Mouse (Mus musculus): ENCODE data around the gene Ap4b1. TPM values are rescaled to one million over a fixed set of nuclear protein-coding genes. Genes with fewer than 3 reads are reported as not detected.

Gene Ap4b1
- polyA plus RNA-seq, 1 experiment: 14.8 TPM

DNA sequence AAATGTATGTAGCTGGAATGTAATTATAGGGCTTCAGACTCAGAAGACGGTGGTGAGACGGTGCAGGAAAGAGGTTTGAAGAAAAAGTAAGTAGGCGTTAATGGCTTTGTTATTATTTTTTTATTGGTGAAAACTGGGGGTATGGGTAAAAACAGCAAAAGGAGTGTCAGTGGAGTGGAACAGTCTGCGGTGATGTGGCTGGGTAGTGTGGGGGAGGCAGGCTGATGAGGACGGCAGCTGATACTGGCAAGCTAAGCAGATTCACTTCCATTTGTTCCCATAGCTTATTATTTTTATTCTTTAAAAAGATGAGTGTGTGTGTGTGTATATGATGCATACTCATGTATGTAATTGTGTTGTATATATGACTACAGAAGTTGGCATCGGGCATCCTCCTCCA is 42.2 kb downstream of the Ap4b1 start:
- no peaks in the 10 kb centered on the region for H3K4me1 ChIP-seq (ENCODE audit: control insufficient read depth, insufficient read depth, low read length)
- H3K4me3 ChIP-seq (ENCODE audit: insufficient read depth, low read length): no peak overlapping the region
- H3K27ac ChIP-seq (ENCODE audit: insufficient read depth, low read length): no peak overlapping the region
- TF ChIP-seq POLR2A (IDR thresholded peaks at IDR 0.05; ENCODE audit: extremely low read depth, insufficient read depth, low read length) (no peak), CTCF (IDR thresholded peaks at IDR 0.05; ENCODE audit: extremely low read depth, insufficient read depth, low read length) (no peak)

DNA sequence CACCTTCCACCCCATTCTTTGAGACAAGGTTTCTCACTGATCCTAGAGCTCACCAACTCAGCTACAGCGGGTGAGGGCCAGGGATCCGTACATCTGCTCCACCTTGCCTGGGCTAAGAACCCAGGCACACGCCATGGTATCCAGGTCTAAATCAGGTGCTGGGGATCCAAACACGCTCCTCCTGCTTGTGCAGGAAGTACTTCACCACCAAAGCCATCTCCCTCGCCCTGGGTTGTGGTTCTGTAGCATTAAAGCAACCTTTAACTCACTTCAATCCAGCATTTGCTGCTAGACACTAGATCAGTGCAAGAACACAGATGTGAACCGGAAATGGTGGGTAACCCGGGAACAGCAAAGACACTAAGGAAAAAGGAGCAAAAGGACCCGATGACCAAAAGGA is 42.6 kb downstream of the Ap4b1 start:
- no peak for TF ChIP-seq CTCF (IDR thresholded peaks at IDR 0.05; ENCODE audit: extremely low read depth, insufficient read depth, low read length)
- H3K4me3 ChIP-seq (ENCODE audit: insufficient read depth, low read length): no peak overlapping the region
- H3K27ac ChIP-seq (ENCODE audit: insufficient read depth, low read length): no peak overlapping the region
- no peaks in the 10 kb centered on the region for H3K4me1 ChIP-seq (ENCODE audit: control insufficient read depth, insufficient read depth, low read length)

DNA sequence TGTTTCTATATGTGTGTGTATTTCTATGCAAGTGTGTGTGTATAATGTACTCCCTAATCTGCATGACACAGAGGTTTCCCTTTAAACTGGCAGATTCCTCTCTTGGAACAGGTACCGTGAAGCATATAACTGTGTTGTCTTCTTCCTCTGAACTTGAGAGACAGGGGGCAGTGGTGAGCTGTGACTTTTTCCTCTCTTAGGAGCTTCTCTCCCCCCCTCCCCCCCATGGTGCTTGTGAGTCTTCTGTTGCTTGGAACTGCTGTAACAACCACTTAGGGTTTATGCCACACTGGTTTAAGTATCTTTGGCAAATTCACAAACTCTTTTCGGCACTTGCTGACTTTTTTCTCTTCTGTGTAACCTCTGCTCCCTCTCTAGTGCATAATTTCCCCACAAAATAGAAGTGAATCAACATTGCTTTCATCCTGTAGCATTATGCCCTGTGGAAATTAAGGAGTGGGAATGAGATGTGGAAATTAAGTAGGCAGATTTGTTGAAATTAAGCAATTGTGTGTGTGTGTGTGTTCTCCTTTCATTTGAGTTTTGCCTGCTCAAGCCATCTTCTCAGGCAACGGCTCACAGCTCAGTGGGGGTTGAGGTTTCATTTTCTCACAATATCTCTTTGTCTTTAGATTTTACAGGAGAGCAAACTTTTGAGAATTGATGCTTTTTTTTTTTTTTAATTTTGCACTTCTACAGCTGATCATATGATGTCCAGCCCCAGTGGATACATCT is 43.4 kb downstream of the Ap4b1 start:
- H3K27ac ChIP-seq (ENCODE audit: insufficient read depth, low read length): no peak overlapping the region
- H3K4me3 ChIP-seq (ENCODE audit: insufficient read depth, low read length): no peak overlapping the region
- no peaks in the 10 kb centered on the region for H3K4me1 ChIP-seq (ENCODE audit: control insufficient read depth, insufficient read depth, low read length)
- TF ChIP-seq POLR2A (IDR thresholded peaks at IDR 0.05; ENCODE audit: extremely low read depth, insufficient read depth, low read length) (no peak), CTCF (IDR thresholded peaks at IDR 0.05; ENCODE audit: extremely low read depth, insufficient read depth, low read length) (peak; percentile 20; the same call in 1 of the 2 replicates)

DNA sequence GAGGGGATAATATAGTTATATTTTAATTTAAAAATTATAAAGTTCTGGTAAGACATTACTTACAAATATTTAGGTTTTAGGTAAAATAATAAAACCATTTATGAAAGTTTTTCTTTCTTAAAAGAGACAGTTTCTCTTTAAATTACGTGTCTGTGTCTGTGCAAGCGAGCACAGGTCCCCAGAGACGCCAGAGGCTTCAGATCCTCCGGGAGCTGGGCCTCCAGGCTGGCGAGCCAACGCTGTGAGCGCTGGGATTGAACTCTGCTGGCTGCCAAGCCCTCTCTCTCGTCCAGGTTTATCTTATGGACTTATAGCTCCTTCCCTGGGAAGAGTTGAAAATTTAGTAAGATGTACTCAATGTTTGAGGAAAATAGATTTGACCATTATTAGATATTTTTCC is 44.5 kb downstream of the Ap4b1 start:
- H3K4me1 ChIP-seq (ENCODE audit: control insufficient read depth, insufficient read depth, low read length): no peaks in the 10 kb centered on the region
- no peak overlapping the region for H3K4me3 ChIP-seq (ENCODE audit: insufficient read depth, low read length)
- TF ChIP-seq CTCF (IDR thresholded peaks at IDR 0.05; ENCODE audit: extremely low read depth, insufficient read depth, low read length) (no peak), POLR2A (IDR thresholded peaks at IDR 0.05; ENCODE audit: extremely low read depth, insufficient read depth, low read length) (no peak)
- no peak overlapping the region for H3K27ac ChIP-seq (ENCODE audit: insufficient read depth, low read length)

DNA sequence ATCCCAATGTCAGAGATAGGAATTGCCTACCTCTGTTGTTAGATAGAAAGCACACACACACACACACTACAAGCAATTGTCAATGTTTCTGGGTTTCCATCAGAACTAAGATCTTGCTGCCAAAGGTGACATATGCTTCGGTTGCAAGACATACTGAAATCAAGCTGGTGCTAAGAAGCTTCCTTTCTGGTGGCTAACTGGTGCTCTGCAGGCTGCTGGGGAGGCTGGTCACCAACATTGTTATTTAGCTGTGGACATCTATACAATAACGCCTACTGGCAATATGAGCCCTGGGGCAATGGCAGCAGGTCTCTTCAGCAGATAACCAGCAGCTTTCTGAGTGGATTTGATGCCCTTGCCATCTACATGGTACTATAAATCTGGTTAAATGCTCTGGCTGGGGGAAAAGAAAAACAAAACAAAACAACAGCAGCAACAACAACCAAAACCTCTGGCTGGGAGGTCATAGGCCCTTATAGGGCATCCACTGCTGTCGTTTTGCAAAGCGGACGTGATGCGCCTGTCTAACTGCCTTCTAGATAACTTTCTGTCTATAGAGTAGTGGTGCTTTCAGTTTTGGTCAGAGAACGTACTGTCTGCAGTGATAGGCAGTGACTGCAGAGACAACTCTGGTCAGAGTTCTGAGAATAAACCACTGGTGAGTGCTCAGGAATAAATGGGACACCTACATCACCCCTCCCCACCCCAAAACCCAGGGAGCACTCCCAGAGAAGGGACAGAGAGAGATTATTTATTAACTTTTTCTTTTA is 47.9 kb downstream of the Ap4b1 start:
- no peaks in the 10 kb centered on the region; the same call in 1 of the 2 replicates for H3K4me1 ChIP-seq (ENCODE audit: control insufficient read depth, insufficient read depth, low read length)
- no peak overlapping the region for H3K27ac ChIP-seq (ENCODE audit: insufficient read depth, low read length)
- TF ChIP-seq POLR2A (IDR thresholded peaks at IDR 0.05; ENCODE audit: extremely low read depth, insufficient read depth, low read length): no peak
- TF ChIP-seq CTCF (IDR thresholded peaks at IDR 0.05; ENCODE audit: extremely low read depth, insufficient read depth, low read length): no peak
- no peak overlapping the region for H3K4me3 ChIP-seq (ENCODE audit: insufficient read depth, low read length)

DNA sequence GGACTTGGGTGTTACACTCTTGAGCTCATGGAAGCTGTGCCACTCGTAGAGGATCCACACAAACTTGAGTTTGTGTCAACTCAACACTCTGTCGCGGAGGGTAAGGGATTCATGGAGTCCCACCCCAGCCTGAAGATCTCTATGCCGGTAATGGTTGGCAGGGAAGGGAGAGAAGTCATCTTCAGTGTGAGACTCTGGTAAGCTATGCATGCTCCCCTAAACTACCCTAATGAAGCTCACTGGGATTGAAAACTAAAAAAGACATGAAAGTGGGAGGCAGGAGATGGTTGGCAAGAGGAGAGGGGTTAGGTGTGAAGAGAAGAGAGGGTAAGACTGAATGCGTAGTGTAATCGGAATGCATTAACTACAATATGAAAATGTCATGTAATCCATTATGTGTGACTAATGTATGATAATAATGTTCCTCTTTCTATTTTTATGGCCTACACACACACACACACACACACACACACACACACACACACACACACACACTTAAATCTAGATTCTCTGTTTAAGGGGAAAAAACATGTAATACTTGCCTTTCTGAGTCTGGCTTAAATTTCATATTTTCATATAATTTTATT is 48.8 kb downstream of the Ap4b1 start:
- Histone ChIP-seq H3K27ac (ENCODE audit: insufficient read depth, low read length) (no peak overlapping the region), H3K4me3 (ENCODE audit: insufficient read depth, low read length) (no peak overlapping the region), H3K4me1 (ENCODE audit: control insufficient read depth, insufficient read depth, low read length) (no peaks in the 10 kb centered on the region; the same call in 1 of the 2 replicates)
- TF ChIP-seq POLR2A (IDR thresholded peaks at IDR 0.05; ENCODE audit: extremely low read depth, insufficient read depth, low read length) (no peak), CTCF (IDR thresholded peaks at IDR 0.05; ENCODE audit: extremely low read depth, insufficient read depth, low read length) (no peak)

DNA sequence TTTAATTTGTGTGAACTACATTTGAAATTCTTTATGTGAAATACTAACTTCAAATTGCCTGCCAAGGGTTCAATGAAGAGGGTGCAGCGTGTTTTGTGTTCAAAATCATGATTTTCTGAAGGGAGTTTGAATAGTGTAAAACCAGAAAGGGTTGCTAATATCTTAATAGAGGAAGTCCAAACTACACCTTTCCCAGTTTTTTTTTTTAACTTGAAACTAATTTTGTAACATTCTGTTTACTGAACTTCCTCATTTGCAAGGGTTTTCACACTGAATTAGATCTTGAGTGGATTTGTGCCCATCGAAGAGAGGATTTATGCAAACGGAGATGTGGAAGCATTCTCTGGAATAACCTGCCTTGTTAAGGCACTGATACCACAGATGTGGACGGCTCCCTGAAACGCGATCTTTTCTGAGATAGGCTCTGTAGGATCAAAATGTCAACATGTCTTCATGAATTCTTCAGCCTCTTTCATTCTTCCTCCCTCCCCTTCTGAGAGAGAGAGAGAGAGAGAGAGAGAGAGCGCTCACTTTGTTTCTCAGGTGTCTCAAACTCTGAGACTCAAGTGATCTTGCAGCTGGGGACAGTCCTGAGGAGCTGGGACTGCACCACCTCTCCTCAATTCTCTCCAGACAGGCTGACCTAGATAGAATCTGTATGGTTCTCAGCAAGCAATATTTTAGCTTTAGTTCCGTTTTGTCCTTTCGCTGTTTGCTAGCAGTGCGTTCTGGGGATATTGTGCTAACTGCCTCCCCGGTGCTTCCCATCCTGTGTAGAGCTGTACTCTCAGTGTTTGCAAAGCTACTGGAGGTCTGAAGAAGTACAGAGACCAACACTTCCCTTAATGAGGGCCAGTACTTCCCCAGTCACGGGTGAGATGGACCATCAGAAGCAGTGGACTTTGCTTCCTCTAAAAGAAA is 49.8 kb downstream of the Ap4b1 start, which contains the start of gene Ptpn22:
Ptpn22 (plus strand) TSS at position 915 of the 921 bp plus-strand sequence.
- no peak within 1 kb of the TSS for H3K27ac ChIP-seq (ENCODE audit: insufficient read depth, low read length)

DNA sequence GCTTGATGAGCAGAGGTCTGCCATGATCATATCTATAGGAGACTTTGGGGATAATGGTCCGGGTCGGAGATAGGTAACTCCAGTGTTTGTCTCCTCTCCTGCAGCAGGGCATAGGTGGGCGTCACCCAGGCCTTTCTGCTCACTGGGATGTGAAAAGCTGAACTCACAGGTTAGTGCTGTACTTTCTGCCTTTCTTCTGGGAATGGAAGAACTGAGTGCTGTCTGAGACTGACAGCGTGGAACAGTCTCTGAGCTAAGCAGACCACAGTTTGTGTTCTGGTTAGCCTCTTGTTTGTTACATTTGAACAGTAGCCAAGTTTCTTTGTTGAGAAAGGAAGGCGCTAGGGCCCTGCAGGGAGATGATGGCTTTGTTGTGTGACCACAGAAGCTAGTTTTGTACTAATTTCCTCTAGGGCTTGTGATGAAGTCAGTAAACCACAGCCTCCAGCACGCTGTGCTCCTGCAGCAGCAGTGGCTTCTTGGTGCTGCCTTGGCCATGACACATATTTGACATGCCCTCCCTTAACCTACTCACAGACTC is 50.6 kb downstream of the Ap4b1 start:
- Histone ChIP-seq H3K27ac (ENCODE audit: insufficient read depth, low read length) (no peak overlapping the region), H3K4me1 (ENCODE audit: control insufficient read depth, insufficient read depth, low read length) (no peaks in the 10 kb centered on the region; the same call in 1 of the 2 replicates), H3K4me3 (ENCODE audit: insufficient read depth, low read length) (no peak overlapping the region)
- TF ChIP-seq CTCF (IDR thresholded peaks at IDR 0.05; ENCODE audit: extremely low read depth, insufficient read depth, low read length) (no peak), POLR2A (IDR thresholded peaks at IDR 0.05; ENCODE audit: extremely low read depth, insufficient read depth, low read length) (no peak)

More for the DNA sequence above, 49.8 kb downstream of the Ap4b1 start, which contains the start of gene Ptpn22:
- TF ChIP-seq CTCF (IDR thresholded peaks at IDR 0.05; ENCODE audit: extremely low read depth, insufficient read depth, low read length) (no peak), POLR2A (IDR thresholded peaks at IDR 0.05; ENCODE audit: extremely low read depth, insufficient read depth, low read length) (no peak)
- Histone ChIP-seq H3K4me3 (ENCODE audit: insufficient read depth, low read length) (no peak within 1 kb of the TSS), H3K4me1 (ENCODE audit: control insufficient read depth, insufficient read depth, low read length) (no peaks in the 10 kb centered on the region; the same call in 1 of the 2 replicates)

Data from cortical plate, adult 2 months (tissue).